Mouse (Mus musculus): ENCODE measurements around the gene Nop14.

DNA sequence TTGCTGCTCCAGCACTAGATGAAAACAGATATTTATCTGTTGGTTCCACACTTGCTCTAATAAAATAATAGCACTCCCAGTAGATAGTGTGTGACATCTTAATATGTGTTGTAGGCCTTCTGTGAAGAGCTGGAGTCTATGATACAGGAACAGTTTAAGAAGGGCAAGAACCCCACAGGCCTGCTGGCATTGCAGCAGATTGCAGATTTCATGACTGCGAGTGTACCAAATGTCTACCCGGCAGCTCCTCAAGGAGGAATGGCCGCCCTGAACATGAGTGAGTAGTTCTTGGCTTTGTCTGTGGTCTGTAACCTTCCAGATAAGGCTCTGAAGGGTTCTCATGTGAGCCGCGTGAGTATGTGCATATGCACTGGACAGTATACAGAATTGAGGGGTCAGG, 55.4 kb downstream of the Nop14 start:
- TF ChIP-seq POLR2A (IDR thresholded peaks at IDR 0.05; ENCODE audit: low read depth, low read length) (no peak), CTCF (conservative IDR thresholded peaks at IDR 0.05; ENCODE audit: insufficient read depth, insufficient read length, low read depth, low read length) (no peak)
